In genomic region chr13:3744870-3745269, GRCm38 (mm10) we compare ENCODE assay signal across 20 mouse cellular contexts. TPM values are rescaled to one million over a fixed set of nuclear protein-coding genes. Genes with fewer than 3 reads are reported as not detected.
"Had no signal": no experiment of that assay in that cellular context is flagged by ENCODE, and none has a peak within 500 bp of the region (broad histone marks: within the 10 kb centered on the region; RNA-seq: fewer than 3 reads in every experiment).

No protein-coding gene starts in this region.

- H3K36me3 ChIP-seq: limb, embryonic 13.5 days; liver, embryonic 15.5 days; midbrain, embryonic 13.5 days had no signal

- DNase-seq: kidney, adult 11 months; kidney, postnatal 10 days; kidney, postnatal 4 days; left cerebral cortex, postnatal 4 days; lung, adult 2 months; lung, postnatal 10 days; spleen, adult 18-20 months; thymus, adult 18-20 months; thymus, postnatal 14 days had no signal

- H3K9me3 ChIP-seq: limb, embryonic 13.5 days; liver, embryonic 15.5 days; midbrain, embryonic 13.5 days had no signal

- H3K4me3 ChIP-seq: layer of hippocampus, adult 2 months; limb, embryonic 13.5 days; liver, embryonic 15.5 days; midbrain, embryonic 13.5 days had no signal

- H3K27ac ChIP-seq: layer of hippocampus, adult 2 months; limb, embryonic 13.5 days; liver, embryonic 15.5 days; macrophage; midbrain, embryonic 13.5 days had no signal

- H3K27me3 ChIP-seq: limb, embryonic 13.5 days; liver, embryonic 15.5 days; midbrain, embryonic 13.5 days had no signal

- ATAC-seq: midbrain, embryonic 13.5 days had no signal

- H3K9ac ChIP-seq: limb, embryonic 13.5 days; liver, embryonic 15.5 days; midbrain, embryonic 13.5 days had no signal

- H3K4me2 ChIP-seq: limb, embryonic 13.5 days; liver, embryonic 11.5 days; liver, embryonic 15.5 days; midbrain, embryonic 13.5 days had no signal

RNA-seq across cellular contexts. Expression of gene Calml3, which starts 59.2 kb away (rescaled TPM):
- total RNA-seq: layer of hippocampus, adult 2 months; layer of hippocampus, postnatal 14 days; left cerebral cortex, adult 18-20 months; left cerebral cortex, postnatal 10 days; left cerebral cortex, postnatal 4 days had no signal
- polyA plus RNA-seq: liver, embryonic 15.5 days; macrophage; midbrain, embryonic 13.5 days; midbrain, postnatal 0 days; neural tube, embryonic 11.5 days had no signal
